Mouse (Mus musculus): ENCODE data around the gene Olfr11.

The Olfr11 gene

DNA sequence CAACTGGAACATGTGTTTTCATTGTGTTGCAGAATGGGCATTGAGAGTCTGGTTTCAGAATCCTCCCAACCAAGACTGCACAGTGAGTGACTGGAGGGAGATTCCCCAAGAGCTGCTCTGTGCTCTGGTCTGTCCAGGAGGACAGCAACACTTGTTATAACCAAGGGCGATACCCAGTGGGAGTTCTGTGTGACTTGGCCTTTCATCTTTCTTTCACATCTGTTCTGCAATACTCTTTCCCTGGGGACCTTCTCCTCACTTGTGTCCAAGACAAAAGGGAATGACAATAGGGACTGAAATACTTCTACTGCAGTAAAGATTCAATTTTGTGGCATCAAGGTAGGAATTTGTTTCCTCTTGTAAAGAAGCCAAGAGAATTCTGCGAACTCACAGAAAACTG lies at the start of gene Olfr11:
Gene Olfr11 (minus strand): TSS at position 101 of the 400 bp plus-strand sequence.
- no peak for DNase-seq (ENCODE audit: low read depth)

DNA sequence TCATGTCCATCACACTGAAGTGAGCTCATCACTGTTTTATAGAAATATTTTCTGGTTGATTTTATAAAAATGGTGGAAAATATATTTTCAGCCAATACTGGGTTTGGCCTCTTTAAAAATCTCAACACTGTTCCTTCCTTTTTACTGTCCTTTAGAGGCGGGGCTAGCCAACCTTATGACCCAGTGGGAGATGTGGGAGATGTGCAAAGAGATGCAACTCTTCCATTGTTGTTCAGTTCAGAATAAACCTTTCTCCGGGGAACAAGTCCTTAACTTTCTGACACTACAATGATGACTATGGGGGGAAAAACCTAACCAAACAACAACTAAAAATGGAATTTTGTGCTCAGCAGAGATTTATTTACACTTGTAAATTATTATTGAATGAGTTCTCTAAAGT lies 35.0 kb upstream of the Olfr11 start, which contains the start of gene Olfr1360:
Gene Olfr1360 (minus strand): TSS at position 101 of the 400 bp plus-strand sequence.
- DNase-seq (ENCODE audit: low read depth) = no peak

- no peak for DNase-seq (ENCODE audit: low read depth)
These were observed 21.0 kb upstream of the Olfr11 start, which contains the start of gene Olfr1361 for GRCm38 (mm10) chr13:21663286-21663685. TSS of gene Olfr1361 (minus strand) at chr13:21663386.

DNA sequence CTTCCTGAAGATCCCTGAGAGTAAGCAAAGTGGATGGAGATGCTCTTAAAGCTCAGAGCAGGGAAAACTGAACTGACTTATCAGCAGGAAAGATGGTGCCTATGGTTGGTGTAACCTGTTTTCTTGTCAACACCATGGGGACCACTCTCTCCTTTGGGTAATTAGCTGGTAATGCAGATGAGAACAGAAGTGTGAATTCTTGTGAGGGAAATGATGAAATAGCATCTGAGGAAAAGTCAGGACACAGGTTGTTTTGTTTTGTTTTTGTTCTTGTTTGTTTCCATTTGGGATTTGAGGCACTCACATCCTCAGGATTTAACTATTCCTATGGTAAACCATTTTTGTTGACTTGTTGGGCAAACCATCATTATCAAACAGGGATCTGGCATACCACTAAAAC lies 28.4 kb downstream of the Olfr11 start, which contains the start of gene Olfr1362:
Gene Olfr1362 (minus strand): TSS at position 101 of the 400 bp plus-strand sequence.
- no peak for DNase-seq (ENCODE audit: low read depth)

GRCm38 (mm10) chr13:21591618-21592017 lies 50.7 kb downstream of the Olfr11 start:
- DNase-seq (ENCODE audit: low read depth) = no peak
